Mouse (Mus musculus) adrenal gland, postnatal 14 days (tissue): Measurements from ENCODE around the gene Aire. TPM values are rescaled to one million over a fixed set of nuclear protein-coding genes. Genes with fewer than 3 reads are reported as not detected.

Experiments used
- DNase-seq: peaks from one replicate; pipeline ENCODE4 v3.0.0; 2021; ENCODE audit warnings: mixed read lengths
- long read RNA-seq, 2 experiments: library from polyadenylated mRNA; stranded (forward); transcript quantifications; one replicate each; pipeline ENCODE4 v2.0.0; 2021
- total RNA-seq: library from RNA; stranded (reverse); gene quantifications from 2 replicates; pipeline ENCODE4 v1.2.3, GENCODE M21; 2021

The Aire gene
- total RNA-seq = not detected in 2 replicates
- long read RNA-seq, experiment 1 = 0 reads
- long read RNA-seq, experiment 2 = 0 reads

DNA sequence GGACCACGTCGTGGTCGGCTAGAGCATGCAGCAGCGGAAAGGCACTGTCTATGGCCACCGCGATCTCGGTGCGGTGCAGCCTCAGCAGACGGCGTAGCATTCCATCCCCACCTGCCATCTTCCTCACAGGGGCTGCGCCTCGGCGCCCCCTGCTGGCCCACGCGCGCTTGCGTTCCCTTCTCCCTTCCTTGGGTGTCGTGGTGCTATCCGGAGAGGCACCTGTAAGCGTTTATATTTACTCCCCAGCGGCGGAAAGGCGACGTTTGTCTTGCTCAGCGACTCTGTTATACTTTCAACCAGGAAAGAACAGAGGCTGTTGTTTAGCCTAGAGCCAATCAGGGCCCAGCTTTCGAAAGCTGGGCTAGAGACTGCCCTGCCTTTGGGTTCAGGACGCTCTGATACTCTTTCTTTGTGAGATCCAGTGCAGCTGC lies at the start of gene Aire:
Gene Aire (minus strand): TSS at position 205 of the 431 bp plus-strand sequence.
- peak; percentile 81 for DNase-seq

DNA sequence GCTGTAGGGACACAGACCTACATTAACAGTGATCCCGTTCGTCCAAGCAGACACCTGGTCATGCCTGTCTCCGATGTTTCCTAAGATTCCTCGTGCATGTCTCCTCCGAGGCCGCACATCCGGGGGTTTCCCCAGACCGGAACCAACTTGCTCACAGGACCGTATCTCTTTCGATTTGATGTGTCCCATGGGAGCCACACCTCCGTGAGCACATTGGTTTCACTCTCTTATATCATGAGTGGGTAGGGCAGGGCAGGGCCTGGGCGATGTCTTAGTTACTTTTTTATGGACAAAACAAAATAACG lies 49.3 kb upstream of the Aire start:
- DNase-seq = peak; percentile 39

DNA sequence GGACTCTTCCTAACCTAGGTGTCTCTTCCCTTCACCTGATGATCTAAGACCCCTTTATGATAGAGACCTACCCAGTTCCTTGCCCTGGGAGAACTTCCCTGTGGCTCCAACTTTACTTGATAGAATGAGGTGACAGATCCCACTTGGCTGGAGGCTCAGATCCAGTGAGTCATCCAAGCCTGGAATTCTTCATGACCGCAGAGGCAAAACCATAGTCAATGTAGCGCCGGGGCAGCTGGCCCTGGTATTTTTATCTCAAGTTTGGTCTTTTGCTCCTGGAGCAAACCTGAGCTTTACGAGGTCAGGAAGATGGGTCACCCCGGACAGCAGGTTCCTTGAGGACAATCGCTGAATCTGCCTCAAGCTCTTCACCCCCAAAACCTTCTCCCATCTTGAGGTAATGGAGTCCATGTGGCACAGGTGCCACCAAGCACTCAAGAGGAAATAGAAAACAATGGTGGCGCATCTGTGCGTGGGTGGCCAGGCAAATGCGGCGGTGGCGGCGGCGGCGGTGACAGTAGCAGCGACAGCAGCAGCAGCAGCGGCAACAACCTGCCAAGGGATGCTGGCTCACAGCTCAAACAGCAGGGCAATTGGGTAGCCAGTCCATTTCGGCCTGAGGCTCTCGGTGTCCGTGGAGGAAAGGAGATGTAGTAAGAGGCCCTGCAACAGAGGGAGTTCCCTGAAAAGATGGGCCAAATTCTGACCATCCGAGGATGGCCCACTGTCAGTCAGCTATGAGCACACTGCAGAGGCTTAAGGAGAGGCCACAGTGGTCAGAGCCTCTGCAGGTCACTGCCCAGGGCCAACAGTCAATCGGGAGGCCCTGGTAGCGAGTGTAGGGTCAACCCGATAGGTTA lies 48.7 kb upstream of the Aire start:
- DNase-seq = peak; percentile 62

GRCm38 (mm10) chr10:78090706-78091491 lies 47.5 kb upstream of the Aire start:
- no peak for DNase-seq

DNA sequence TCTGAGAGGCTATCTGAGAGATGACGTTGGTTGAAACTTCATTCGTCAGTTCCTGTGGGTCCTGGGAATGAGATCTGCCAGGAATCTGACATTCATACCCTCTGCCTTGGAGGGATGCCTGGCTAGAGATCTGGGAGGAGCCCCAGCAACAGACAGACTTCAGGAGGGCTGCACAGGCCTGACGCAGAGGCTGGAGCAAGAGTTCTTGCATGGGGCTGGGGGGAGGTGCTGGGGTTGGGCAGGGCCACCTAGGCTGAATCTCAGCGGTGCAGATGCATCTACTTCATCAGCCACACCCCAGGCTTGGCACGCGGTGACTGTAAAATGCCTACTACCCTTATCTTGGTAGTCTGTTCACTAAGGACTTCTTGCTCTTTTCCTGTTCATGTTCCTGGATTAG lies 46.8 kb upstream of the Aire start:
- DNase-seq = no peak

GRCm38 (mm10) chr10:78087101-78087511 lies 43.7 kb upstream of the Aire start:
- DNase-seq = no peak

- no peak for DNase-seq
Observed at GRCm38 (mm10) chr10:78086444-78087061, 43.1 kb upstream of the Aire start.

DNA sequence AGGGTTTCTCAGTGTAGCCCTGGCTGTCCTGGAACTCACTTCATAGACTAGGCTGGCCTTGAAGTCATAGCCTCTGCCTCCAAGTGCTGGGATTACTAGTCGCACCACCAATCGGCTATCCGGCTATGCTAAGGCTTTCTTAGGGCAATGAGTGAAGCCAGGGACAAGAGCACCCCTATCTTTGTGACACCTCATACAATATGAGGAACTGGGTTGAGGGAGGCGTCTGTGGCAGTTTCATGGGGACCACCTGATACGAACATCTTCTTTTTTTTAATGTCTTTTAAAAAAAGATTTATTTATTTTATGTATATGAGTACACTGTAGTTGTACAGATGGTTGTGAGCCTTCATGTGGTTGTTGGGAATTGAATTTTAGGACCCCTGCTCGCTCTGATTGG lies 42.3 kb upstream of the Aire start:
- no peak for DNase-seq

GRCm38 (mm10) chr10:78084073-78084472 lies 40.7 kb upstream of the Aire start:
- DNase-seq = no peak

GRCm38 (mm10) chr10:78079955-78080591 lies 36.7 kb upstream of the Aire start:
- DNase-seq = peak; percentile 82

- DNase-seq = no peak
Observed at GRCm38 (mm10) chr10:78078276-78078675, 34.9 kb upstream of the Aire start.

- DNase-seq = no peak
Observed at GRCm38 (mm10) chr10:78077862-78078261, 34.5 kb upstream of the Aire start.

GRCm38 (mm10) chr10:78074977-78075376 lies 31.6 kb upstream of the Aire start:
- no peak for DNase-seq

- DNase-seq = no peak
Observed at GRCm38 (mm10) chr10:78074151-78074550, 30.7 kb upstream of the Aire start.

DNA sequence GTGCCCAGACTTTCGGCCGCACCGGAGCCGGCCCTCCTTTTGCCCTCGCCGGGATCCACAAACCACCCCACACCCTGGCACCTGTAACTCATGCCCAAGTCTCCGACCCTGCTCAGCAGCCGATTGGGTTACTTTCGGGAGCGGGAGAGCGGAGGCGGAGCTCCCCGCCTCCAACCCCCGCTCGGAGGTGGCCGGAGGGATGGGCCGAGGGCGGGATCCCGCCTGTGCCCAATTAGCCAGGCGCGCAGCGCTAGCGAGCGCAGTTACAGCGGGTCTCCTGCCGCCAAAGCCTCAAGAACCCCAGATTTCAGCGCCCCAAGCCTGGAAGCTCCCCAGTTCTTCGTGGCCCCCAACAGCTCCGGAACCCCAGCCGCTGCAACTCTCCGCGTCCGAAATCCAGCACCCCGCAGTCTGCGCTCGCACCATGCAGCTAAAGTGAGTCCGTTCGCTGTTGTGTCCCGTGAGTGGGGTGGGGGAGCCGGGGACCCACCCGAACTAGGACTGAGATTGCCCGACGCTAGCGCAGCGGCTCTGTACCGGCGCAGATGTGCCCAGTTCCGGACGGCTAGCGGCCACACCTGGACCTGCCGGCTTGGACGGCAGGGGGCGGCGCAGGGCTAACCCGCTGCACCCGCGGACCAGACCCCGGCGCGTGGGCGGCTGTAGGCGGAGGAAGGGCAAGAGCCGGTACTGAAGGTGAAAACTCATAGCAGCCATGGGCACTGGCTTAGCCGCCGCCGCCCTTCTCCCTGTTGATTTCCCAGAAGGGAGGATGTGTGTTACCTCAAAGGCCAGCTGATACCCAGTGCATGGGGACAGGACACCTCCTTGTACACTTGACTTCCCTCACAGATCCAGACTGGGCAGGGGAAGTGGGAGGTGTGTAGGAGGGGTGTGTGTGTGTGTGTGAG lies 25.9 kb upstream of the Aire start, which contains the start of gene Icosl:
Gene Icosl (plus strand): TSS at position 202 of the 911 bp plus-strand sequence.
- peak; percentile 89 for DNase-seq

- DNase-seq = peak; percentile 22
Observed at GRCm38 (mm10) chr10:78068541-78068940, 25.1 kb upstream of the Aire start.

- peak; percentile 66 for DNase-seq
Observed at GRCm38 (mm10) chr10:78067226-78067625, 23.8 kb upstream of the Aire start.

DNA sequence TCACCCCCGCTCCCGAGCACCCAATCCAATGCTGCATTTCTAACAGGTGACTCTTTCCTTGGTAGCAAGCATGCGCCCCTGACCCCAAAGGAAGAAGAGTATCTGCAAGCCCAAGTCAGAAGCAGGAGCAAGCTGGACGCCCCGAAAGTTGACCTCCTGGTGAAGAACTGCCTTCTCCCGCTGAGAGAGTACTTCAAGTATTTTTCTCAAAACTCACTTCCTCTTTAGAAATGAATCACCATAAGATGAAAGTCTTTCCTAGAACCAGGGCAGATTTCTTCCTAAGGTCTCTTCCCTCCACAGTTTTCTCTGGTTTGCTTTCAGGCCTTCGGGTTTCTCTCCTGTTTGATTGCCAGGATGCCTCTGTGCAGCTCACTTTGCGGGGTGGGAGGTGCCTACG lies 19.7 kb upstream of the Aire start:
- no peak for DNase-seq

GRCm38 (mm10) chr10:78057056-78057455 lies 13.6 kb upstream of the Aire start:
- DNase-seq = no peak

GRCm38 (mm10) chr10:78054633-78055565 lies 11.5 kb upstream of the Aire start:
- DNase-seq = peak; percentile 68
